Mouse (Mus musculus): ENCODE data around the gene Syne1. TPM values are rescaled to one million over a fixed set of nuclear protein-coding genes. Genes with fewer than 3 reads are reported as not detected.

Syne1 gene
- total RNA-seq, 1 experiment from 2014 or later, result 27.4 TPM

Other genes with a start within 250 kb of the Syne1 start
- 47.3 and 60.7 TPM in 2 replicates for gene Myct1, start 42.3 kb upstream of the Syne1 start, total RNA-seq (2017)
- not detected in 2 replicates for gene Vip, start 87.7 kb upstream of the Syne1 start, total RNA-seq (2017)